Mouse (Mus musculus): ENCODE results near the gene Pex14.

Gene Pex14

DNA sequence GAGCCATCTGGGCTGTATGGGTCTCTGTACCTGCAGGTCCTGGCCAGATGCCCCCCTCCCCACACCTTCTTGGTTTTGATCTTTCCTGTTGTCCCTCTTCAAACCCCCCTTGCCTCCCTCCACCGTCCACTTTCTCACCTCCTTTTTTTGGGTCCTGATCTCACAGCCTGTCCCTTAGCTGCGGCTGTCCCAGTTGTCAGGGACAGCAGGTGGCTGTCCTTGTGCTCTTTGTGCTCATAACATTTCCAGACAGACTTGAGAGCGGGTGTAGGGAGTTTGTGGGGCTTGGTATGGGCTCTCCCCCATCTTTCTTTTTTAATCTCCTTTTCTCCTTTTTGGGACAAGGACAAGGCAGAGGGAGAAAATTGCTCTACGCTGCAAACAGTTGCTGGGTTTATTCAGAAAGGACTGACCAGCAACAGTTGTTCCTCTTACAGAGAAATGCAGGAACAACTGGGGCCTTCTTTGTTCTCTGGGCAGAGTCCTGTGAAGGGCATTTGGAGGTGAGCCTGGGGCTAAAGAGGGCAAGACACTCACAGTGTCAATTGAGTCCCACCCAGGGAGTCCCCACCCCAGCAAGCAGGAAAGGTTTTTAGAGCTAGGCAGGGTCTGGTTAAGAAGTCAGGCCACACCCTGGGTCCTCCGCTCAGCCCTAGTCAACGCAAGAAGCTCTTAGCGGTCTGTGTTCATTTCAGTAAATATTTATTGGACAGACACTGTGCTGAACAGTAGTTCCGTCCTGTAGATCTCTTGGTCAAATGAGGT lies 186.7 kb downstream of the Pex14 start:
- no peak for DNase-seq

DNA sequence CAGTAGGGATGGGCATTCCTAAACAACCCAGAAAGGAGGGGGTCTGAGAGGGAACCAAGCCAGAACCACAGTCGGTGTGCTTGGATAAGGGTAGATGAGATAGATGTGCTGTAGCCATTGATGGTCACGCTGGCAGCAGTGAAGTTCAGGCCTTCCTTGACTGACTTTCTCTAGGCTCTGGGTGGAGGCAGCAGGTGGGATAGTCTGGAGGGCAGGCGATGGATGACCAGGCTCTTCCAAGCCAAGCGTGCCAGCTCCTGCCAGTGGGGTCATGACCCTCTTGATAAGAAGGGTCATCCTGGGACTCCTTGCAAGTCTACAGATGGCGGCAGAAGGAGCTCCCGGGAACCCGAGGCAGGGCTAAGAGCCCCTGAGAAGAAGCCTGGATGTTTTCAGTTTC lies 187.5 kb downstream of the Pex14 start:
- no peak for DNase-seq
